Mouse (Mus musculus): ENCODE measurements at regions not wholly inside any gene's neighbourhood (a gene's known extent, or its start where the extent isn't known, plus 50 kb on each side); places are given as distances from the start of the nearest gene placed in this dataset.

GRCm38 (mm10) chr12:29222099-29222498 is 306.1 kb upstream of the Myt1l start:
- no peak for DNase-seq

- no peak for DNase-seq
Measured at GRCm38 (mm10) chr12:29226001-29226400, 302.2 kb upstream of the Myt1l start.

- DNase-seq, result no peak
Measured at GRCm38 (mm10) chr12:29232492-29233447, 295.4 kb upstream of the Myt1l start.

- no peak for DNase-seq
Measured at GRCm38 (mm10) chr12:29236496-29236895, 291.7 kb upstream of the Myt1l start.

- DNase-seq, result no peak
Measured at GRCm38 (mm10) chr12:29237516-29237915, 290.7 kb upstream of the Myt1l start.

- DNase-seq, result no peak
Measured at GRCm38 (mm10) chr12:29239482-29239881, 288.7 kb upstream of the Myt1l start.

GRCm38 (mm10) chr12:29239975-29240374 is 288.2 kb upstream of the Myt1l start:
- DNase-seq, result peak; percentile 6

- no peak for DNase-seq
Measured at GRCm38 (mm10) chr12:29243087-29243486, 285.1 kb upstream of the Myt1l start.

GRCm38 (mm10) chr12:29246041-29246440 is 282.1 kb upstream of the Myt1l start:
- DNase-seq, result no peak

GRCm38 (mm10) chr12:29247356-29247755 is 280.8 kb upstream of the Myt1l start:
- DNase-seq, result no peak

- no peak for DNase-seq
Measured at GRCm38 (mm10) chr12:29248459-29248858, 279.7 kb upstream of the Myt1l start.

- DNase-seq, result no peak
Measured at GRCm38 (mm10) chr12:29256103-29256502, 272.1 kb upstream of the Myt1l start.

GRCm38 (mm10) chr12:29257011-29257734 is 271.0 kb upstream of the Myt1l start:
- DNase-seq, result no peak

GRCm38 (mm10) chr12:29257735-29258547 is 270.2 kb upstream of the Myt1l start:
- DNase-seq, result peak; percentile 39

- DNase-seq, result no peak
Measured at GRCm38 (mm10) chr12:29258548-29258874, 269.7 kb upstream of the Myt1l start.

- peak; percentile 10 for DNase-seq
Measured at GRCm38 (mm10) chr12:29258966-29259365, 269.2 kb upstream of the Myt1l start.

- no peak for DNase-seq
Measured at GRCm38 (mm10) chr12:29274166-29274565, 254.0 kb upstream of the Myt1l start.

GRCm38 (mm10) chr12:29275676-29276075 is 252.5 kb upstream of the Myt1l start:
- no peak for DNase-seq

GRCm38 (mm10) chr12:29279631-29280080 is 248.5 kb upstream of the Myt1l start:
- no peak for DNase-seq

- peak; percentile 57 for DNase-seq
Measured at GRCm38 (mm10) chr12:29280081-29280788, 247.9 kb upstream of the Myt1l start.

- no peak for DNase-seq
Measured at GRCm38 (mm10) chr12:29280861-29281630, 247.1 kb upstream of the Myt1l start.

- no peak for DNase-seq
Measured at GRCm38 (mm10) chr12:29288801-29289200, 239.4 kb upstream of the Myt1l start.
